Mouse (Mus musculus): ENCODE results near the gene Mrpl34. TPM values are rescaled to one million over a fixed set of nuclear protein-coding genes. Genes with fewer than 3 reads are reported as not detected.

Mrpl34 gene
- polyA plus RNA-seq, 1 experiment from 2014 or later = 172 TPM

DNA sequence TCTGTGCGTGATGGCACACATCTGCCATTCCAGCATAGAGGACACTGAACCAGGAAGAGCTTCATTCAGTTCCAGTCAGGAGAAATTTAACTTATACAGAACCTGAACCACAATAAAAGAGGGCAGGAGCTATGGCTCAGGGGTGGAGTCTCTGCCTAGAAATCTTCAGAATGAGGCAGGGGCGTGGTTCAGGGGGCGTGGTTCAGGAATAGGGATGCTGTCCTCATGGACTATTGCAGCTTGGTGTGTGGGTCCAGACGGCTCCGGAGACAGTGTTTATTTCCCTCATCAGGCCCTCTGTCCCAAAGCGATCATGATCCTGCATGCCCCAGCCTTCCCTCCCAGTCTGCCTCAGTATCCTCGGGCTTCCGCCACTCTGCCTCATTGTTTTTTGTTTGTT is 10.1 kb upstream of the Mrpl34 start:
- Histone ChIP-seq H3K27me3 (replicated peaks; ENCODE audit: control insufficient read depth, insufficient read depth, low read length) (no peaks in the 10 kb centered on the region), H3K9me3 (ENCODE audit: control insufficient read depth, low read length) (no peaks in the 10 kb centered on the region), H3K36me3 (ENCODE audit: control insufficient read depth, insufficient read depth, low read length) (peaks cover 24% of the 10 kb centered on the region), H3K9ac (ENCODE audit: low read depth, low read length) (no peak overlapping the region), H3K27ac (ENCODE audit: low read depth, low read length) (no peak overlapping the region), H3K4me3 (ENCODE audit: low read length) (no peak overlapping the region), H3K4me1 (ENCODE audit: control insufficient read depth, insufficient read depth, low read depth, low read length) (no peaks in the 10 kb centered on the region), H3K4me2 (ENCODE audit: low read length) (no peak overlapping the region)
- WGBS = 87% methylated on average over 7 of the region's 8 CpGs
- no peak for ATAC-seq

GRCm38 (mm10) chr8:71456906-71457305 is 7.9 kb upstream of the Mrpl34 start:
- peaks cover 34% of the 10 kb centered on the region for H3K36me3 ChIP-seq (ENCODE audit: control insufficient read depth, insufficient read depth, low read length)

GRCm38 (mm10) chr8:71457659-71458270 is 7.0 kb upstream of the Mrpl34 start:
- 84% methylated on average over 20 of the region's 20 CpGs for WGBS
- H3K27me3 ChIP-seq (replicated peaks; ENCODE audit: control insufficient read depth, insufficient read depth, low read length) = no peaks in the 10 kb centered on the region
- no peak overlapping the region for H3K4me3 ChIP-seq (ENCODE audit: low read length)
- H3K27ac ChIP-seq (ENCODE audit: low read depth, low read length) = no peak overlapping the region
- H3K36me3 ChIP-seq (ENCODE audit: control insufficient read depth, insufficient read depth, low read length) = peaks cover 34% of the 10 kb centered on the region
- no peak overlapping the region for H3K9ac ChIP-seq (ENCODE audit: low read depth, low read length)
- H3K4me2 ChIP-seq (ENCODE audit: low read length) = no peak overlapping the region
- no peak for ATAC-seq
- no peaks in the 10 kb centered on the region for H3K9me3 ChIP-seq (ENCODE audit: control insufficient read depth, low read length)
- H3K4me1 ChIP-seq (ENCODE audit: control insufficient read depth, insufficient read depth, low read depth, low read length) = peaks cover 20% of the 10 kb centered on the region

More at GRCm38 (mm10) chr8:71456906-71457305, 7.9 kb upstream of the Mrpl34 start:
- no peak overlapping the region for H3K27ac ChIP-seq (ENCODE audit: low read depth, low read length)
- no peak overlapping the region for H3K4me2 ChIP-seq (ENCODE audit: low read length)
- no peak overlapping the region for H3K9ac ChIP-seq (ENCODE audit: low read depth, low read length)
- peak; percentile 8; the same call in 1 of the 2 replicates for ATAC-seq
- no peaks in the 10 kb centered on the region for H3K9me3 ChIP-seq (ENCODE audit: control insufficient read depth, low read length)
- no peaks in the 10 kb centered on the region for H3K27me3 ChIP-seq (replicated peaks; ENCODE audit: control insufficient read depth, insufficient read depth, low read length)
- no peak overlapping the region for H3K4me3 ChIP-seq (ENCODE audit: low read length)
- H3K4me1 ChIP-seq (ENCODE audit: control insufficient read depth, insufficient read depth, low read depth, low read length) = peaks cover 12% of the 10 kb centered on the region
- 47% methylated on average over 21 of the region's 22 CpGs for WGBS

- Histone ChIP-seq H3K9ac (ENCODE audit: low read depth, low read length) (no peak overlapping the region), H3K27me3 (replicated peaks; ENCODE audit: control insufficient read depth, insufficient read depth, low read length) (no peaks in the 10 kb centered on the region), H3K4me3 (ENCODE audit: low read length) (no peak overlapping the region), H3K36me3 (ENCODE audit: control insufficient read depth, insufficient read depth, low read length) (peaks cover 34% of the 10 kb centered on the region), H3K27ac (ENCODE audit: low read depth, low read length) (no peak overlapping the region), H3K4me2 (ENCODE audit: low read length) (no peak overlapping the region), H3K4me1 (ENCODE audit: control insufficient read depth, insufficient read depth, low read depth, low read length) (peaks cover 31% of the 10 kb centered on the region), H3K9me3 (ENCODE audit: control insufficient read depth, low read length) (no peaks in the 10 kb centered on the region)
- ATAC-seq = no peak
- 92% methylated on average over 6 of the region's 6 CpGs for WGBS
Observed at GRCm38 (mm10) chr8:71460716-71461115, 4.0 kb upstream of the Mrpl34 start.

DNA sequence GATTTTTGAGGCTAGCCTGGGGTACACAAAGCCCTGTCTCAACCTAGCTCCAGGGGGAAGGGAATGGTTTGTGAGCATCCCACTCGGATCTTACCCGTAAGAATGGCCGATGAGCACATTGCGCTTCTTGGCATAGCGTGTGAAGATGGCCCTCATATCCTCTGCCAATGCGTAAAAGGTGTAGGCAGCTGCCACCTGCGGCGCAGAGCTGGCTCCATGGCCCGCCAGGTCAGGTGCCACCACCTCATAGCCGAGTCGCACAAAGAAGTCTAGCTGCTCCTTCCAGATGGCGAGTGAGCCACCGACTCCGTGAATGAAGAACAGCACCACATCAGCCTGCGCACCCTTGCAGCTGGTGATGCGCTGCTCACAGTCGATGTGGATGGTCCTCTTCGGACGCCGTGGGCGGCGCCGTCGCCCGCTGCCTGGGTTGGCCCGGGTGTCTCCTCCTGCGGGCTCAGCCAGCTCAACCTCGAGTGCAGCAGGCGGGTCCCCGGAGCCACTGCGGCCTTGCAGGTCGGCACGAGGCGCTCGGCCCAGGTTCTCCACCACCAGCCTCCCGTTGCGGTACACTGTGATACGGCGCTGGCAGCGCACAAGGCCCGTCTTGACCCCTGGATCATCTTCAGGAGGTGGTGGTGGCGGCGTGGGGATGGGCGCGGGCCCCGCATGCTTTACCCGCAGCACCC is 3.5 kb upstream of the Mrpl34 start:
- peaks cover 34% of the 10 kb centered on the region for H3K36me3 ChIP-seq (ENCODE audit: control insufficient read depth, insufficient read depth, low read length)
- H3K27me3 ChIP-seq (replicated peaks; ENCODE audit: control insufficient read depth, insufficient read depth, low read length) = no peaks in the 10 kb centered on the region
- peaks cover 33% of the 10 kb centered on the region for H3K4me1 ChIP-seq (ENCODE audit: control insufficient read depth, insufficient read depth, low read depth, low read length)
- H3K9me3 ChIP-seq (ENCODE audit: control insufficient read depth, low read length) = no peaks in the 10 kb centered on the region
- H3K27ac ChIP-seq (ENCODE audit: low read depth, low read length) = no peak overlapping the region
- H3K4me2 ChIP-seq (ENCODE audit: low read length) = peak overlapping the region; percentile 89; the same call in 1 of the 2 replicates
- H3K9ac ChIP-seq (ENCODE audit: low read depth, low read length) = peak overlapping the region; percentile 35; the same call in 1 of the 2 replicates
- H3K4me3 ChIP-seq (ENCODE audit: low read length) = no peak overlapping the region
- ATAC-seq = no peak
- 80% methylated on average over 47 of the region's 47 CpGs for WGBS

DNA sequence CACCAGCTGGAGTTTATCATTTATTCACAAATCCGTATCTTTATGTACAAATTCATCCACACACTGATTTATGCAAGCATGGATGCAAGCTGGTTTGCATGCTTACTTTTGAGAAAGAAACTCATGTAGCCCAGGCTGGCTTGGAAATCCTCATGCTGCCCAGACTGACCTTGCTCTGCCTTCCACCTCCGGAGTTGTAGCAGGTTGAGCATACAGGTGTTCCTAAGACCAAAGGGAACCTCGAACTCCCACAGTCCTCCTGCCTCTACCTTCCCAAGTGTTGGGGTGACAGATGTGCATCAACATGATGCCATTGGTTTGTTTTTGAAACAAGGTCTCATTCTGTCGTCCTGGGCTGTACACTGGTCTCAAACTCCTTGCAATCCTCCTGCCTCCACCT is 2.6 kb upstream of the Mrpl34 start:
- H3K27ac ChIP-seq (ENCODE audit: low read depth, low read length) = no peak overlapping the region
- 69% methylated on average over 4 of the region's 4 CpGs for WGBS
- H3K9me3 ChIP-seq (ENCODE audit: control insufficient read depth, low read length) = no peaks in the 10 kb centered on the region
- H3K4me2 ChIP-seq (ENCODE audit: low read length) = peak overlapping the region; percentile 89
- no peak for ATAC-seq
- no peaks in the 10 kb centered on the region for H3K27me3 ChIP-seq (replicated peaks; ENCODE audit: control insufficient read depth, insufficient read depth, low read length)
- peaks cover 33% of the 10 kb centered on the region for H3K4me1 ChIP-seq (ENCODE audit: control insufficient read depth, insufficient read depth, low read depth, low read length)
- peaks cover 27% of the 10 kb centered on the region for H3K36me3 ChIP-seq (ENCODE audit: control insufficient read depth, insufficient read depth, low read length)
- peak overlapping the region; percentile 88 for H3K9ac ChIP-seq (ENCODE audit: low read depth, low read length)
- H3K4me3 ChIP-seq (ENCODE audit: low read length) = peak overlapping the region; percentile 81

GRCm38 (mm10) chr8:71462786-71463185 is 2.0 kb upstream of the Mrpl34 start:
- H3K4me2 ChIP-seq (ENCODE audit: low read length) = peak overlapping the region; percentile 89
- H3K27ac ChIP-seq (ENCODE audit: low read depth, low read length) = peak overlapping the region; percentile 86
- 2% methylated on average over 15 of the region's 16 CpGs for WGBS
- H3K9ac ChIP-seq (ENCODE audit: low read depth, low read length) = peak overlapping the region; percentile 88
- peaks cover 22% of the 10 kb centered on the region for H3K36me3 ChIP-seq (ENCODE audit: control insufficient read depth, insufficient read depth, low read length)
- peaks cover 33% of the 10 kb centered on the region for H3K4me1 ChIP-seq (ENCODE audit: control insufficient read depth, insufficient read depth, low read depth, low read length)
- peak overlapping the region; percentile 81 for H3K4me3 ChIP-seq (ENCODE audit: low read length)
- no peaks in the 10 kb centered on the region for H3K9me3 ChIP-seq (ENCODE audit: control insufficient read depth, low read length)
- no peak for ATAC-seq
- no peaks in the 10 kb centered on the region for H3K27me3 ChIP-seq (replicated peaks; ENCODE audit: control insufficient read depth, insufficient read depth, low read length)

- Histone ChIP-seq H3K27me3 (replicated peaks; ENCODE audit: control insufficient read depth, insufficient read depth, low read length) (no peaks in the 10 kb centered on the region), H3K9me3 (ENCODE audit: control insufficient read depth, low read length) (no peaks in the 10 kb centered on the region), H3K27ac (ENCODE audit: low read depth, low read length) (peak within 1 kb of the TSS; percentile 86), H3K4me2 (ENCODE audit: low read length) (peak within 1 kb of the TSS; percentile 89), H3K4me3 (ENCODE audit: low read length) (peak within 1 kb of the TSS; percentile 81), H3K9ac (ENCODE audit: low read depth, low read length) (peak within 1 kb of the TSS; percentile 88), H3K4me1 (ENCODE audit: control insufficient read depth, insufficient read depth, low read depth, low read length) (peaks cover 33% of the 10 kb centered on the region), H3K36me3 (ENCODE audit: control insufficient read depth, insufficient read depth, low read length) (peaks cover 17% of the 10 kb centered on the region)
- under 1% methylated on average over 54 of the region's 55 CpGs for WGBS
- peak; percentile 82 for ATAC-seq
Observed at GRCm38 (mm10) chr8:71463188-71464033, 1.3 kb upstream of the Mrpl34 start, which contains the start of gene Abhd8. Gene Abhd8 (minus strand): TSS chr8:71463655.

GRCm38 (mm10) chr8:71465733-71466132 is 974 bp downstream of the Mrpl34 start:
- no peak for ATAC-seq
- WGBS = 85% methylated on average over 8 of the region's 8 CpGs
- peaks cover 39% of the 10 kb centered on the region for H3K4me1 ChIP-seq (ENCODE audit: control insufficient read depth, insufficient read depth, low read depth, low read length)

More at GRCm38 (mm10) chr8:71465733-71466132, 974 bp downstream of the Mrpl34 start:
- H3K9ac ChIP-seq (ENCODE audit: low read depth, low read length) = no peak overlapping the region
- peak overlapping the region; percentile 81; the same call in 1 of the 2 replicates for H3K27ac ChIP-seq (ENCODE audit: low read depth, low read length)
- H3K4me3 ChIP-seq (ENCODE audit: low read length) = peak overlapping the region; percentile 81
- no peaks in the 10 kb centered on the region for H3K27me3 ChIP-seq (replicated peaks; ENCODE audit: control insufficient read depth, insufficient read depth, low read length)
- peaks cover 8% of the 10 kb centered on the region for H3K36me3 ChIP-seq (ENCODE audit: control insufficient read depth, insufficient read depth, low read length)
- peak overlapping the region; percentile 89 for H3K4me2 ChIP-seq (ENCODE audit: low read length)
- no peaks in the 10 kb centered on the region for H3K9me3 ChIP-seq (ENCODE audit: control insufficient read depth, low read length)

All from hindbrain, embryonic 16.5 days (tissue).